Mouse (Mus musculus): ENCODE data around the gene Ppp1r12a. TPM values are rescaled to one million over a fixed set of nuclear protein-coding genes. Genes with fewer than 3 reads are reported as not detected.

The Ppp1r12a gene
- polyA plus RNA-seq, 1 experiment: 18.5 TPM

- TF ChIP-seq TCF12 (IDR thresholded peaks at IDR 0.05; ENCODE audit: insufficient read depth, poor library complexity, severe bottlenecking) (no peak), MYOD1 (IDR thresholded peaks at IDR 0.05; ENCODE audit: control insufficient read depth in 1 of 3, insufficient read length in 2 of 3, low read depth in 2 of 3) (no peak), USF1 (IDR thresholded peaks at IDR 0.05; ENCODE audit: low read depth) (no peak), MAX (IDR thresholded peaks at IDR 0.05; ENCODE audit: low read depth) (no peak), REST (IDR thresholded peaks at IDR 0.05; ENCODE audit: insufficient read depth, insufficient read length) (no peak), SRF (IDR thresholded peaks at IDR 0.05; ENCODE audit: control insufficient read depth, insufficient read length, low read depth) (no peak), POLR2AphosphoS2 (IDR thresholded peaks at IDR 0.05; ENCODE audit: insufficient read length, low read depth) (no peak), E2F4 (IDR thresholded peaks at IDR 0.05; ENCODE audit: insufficient read depth) (no peak), POLR2A (IDR thresholded peaks at IDR 0.05; ENCODE audit: insufficient read length, low read depth) (no peak), TCF3 (IDR thresholded peaks at IDR 0.05; ENCODE audit: insufficient read length, low read depth) (no peak), MYOG (IDR thresholded peaks at IDR 0.05; ENCODE audit: control insufficient read depth in 1 of 3, insufficient read depth in 1 of 3, insufficient read length in 2 of 3, low read depth in 2 of 3) (no peak), CEBPB (IDR thresholded peaks at IDR 0.05; ENCODE audit: insufficient read depth, poor library complexity, severe bottlenecking) (no peak)
Observed at GRCm38 (mm10) chr10:108224413-108224812, 62.4 kb downstream of the Ppp1r12a start.

DNA sequence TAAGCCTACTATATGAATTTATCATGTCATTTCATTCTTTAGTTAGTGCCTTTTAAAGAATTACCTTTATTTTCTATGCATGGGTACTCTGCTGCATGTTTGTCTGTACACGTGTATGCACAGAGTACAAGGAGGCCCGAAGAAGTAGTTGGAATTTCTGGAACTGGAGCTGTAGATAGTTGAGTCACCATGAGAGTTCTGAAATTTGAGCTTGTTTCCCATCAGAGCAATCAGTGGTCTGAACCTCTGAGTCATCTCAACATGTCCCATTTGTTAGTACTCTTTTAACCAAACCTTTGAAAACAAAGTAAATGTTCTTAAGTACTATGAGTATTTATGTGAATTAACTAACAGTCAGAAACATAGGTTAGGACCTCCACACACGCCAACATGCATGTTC lies 75.1 kb downstream of the Ppp1r12a start:
- H3K36me3 ChIP-seq (ENCODE audit: control insufficient read depth, insufficient read depth): peaks cover 39% of the 10 kb centered on the region
- H3K79me2 ChIP-seq (ENCODE audit: control insufficient read depth, insufficient read depth): peaks cover 24% of the 10 kb centered on the region
- H3K4me2 ChIP-seq (ENCODE audit: low read depth): no peak overlapping the region
- H3K4me3 ChIP-seq: no peak overlapping the region
- no peaks in the 10 kb centered on the region for H3K27me3 ChIP-seq (ENCODE audit: control insufficient read depth, insufficient read depth, insufficient read length)
- H3ac ChIP-seq (ENCODE audit: control insufficient read depth, insufficient read length): no peak overlapping the region
- TF ChIP-seq SRF (IDR thresholded peaks at IDR 0.05; ENCODE audit: control insufficient read depth, insufficient read length, low read depth): no peak
- TF ChIP-seq MAX (IDR thresholded peaks at IDR 0.05; ENCODE audit: low read depth): no peak
- TF ChIP-seq CEBPB (IDR thresholded peaks at IDR 0.05; ENCODE audit: insufficient read depth, poor library complexity, severe bottlenecking): no peak
- no peak for TF ChIP-seq MYOD1 (IDR thresholded peaks at IDR 0.05; ENCODE audit: control insufficient read depth in 1 of 3, insufficient read length in 2 of 3, low read depth in 2 of 3)
- TF ChIP-seq MYOG (IDR thresholded peaks at IDR 0.05; ENCODE audit: control insufficient read depth in 1 of 3, insufficient read depth in 1 of 3, insufficient read length in 2 of 3, low read depth in 2 of 3): no peak
- TF ChIP-seq POLR2A (IDR thresholded peaks at IDR 0.05; ENCODE audit: insufficient read length, low read depth): no peak
- no peak for TF ChIP-seq USF1 (IDR thresholded peaks at IDR 0.05; ENCODE audit: low read depth)
- TF ChIP-seq TCF12 (IDR thresholded peaks at IDR 0.05; ENCODE audit: insufficient read depth, poor library complexity, severe bottlenecking): no peak
- TF ChIP-seq E2F4 (IDR thresholded peaks at IDR 0.05; ENCODE audit: insufficient read depth): no peak
- TF ChIP-seq REST (IDR thresholded peaks at IDR 0.05; ENCODE audit: insufficient read depth, insufficient read length): no peak
- TF ChIP-seq TCF3 (IDR thresholded peaks at IDR 0.05; ENCODE audit: insufficient read length, low read depth): no peak
- TF ChIP-seq POLR2AphosphoS2 (IDR thresholded peaks at IDR 0.05; ENCODE audit: insufficient read length, low read depth): no peak

More at GRCm38 (mm10) chr10:108224413-108224812, 62.4 kb downstream of the Ppp1r12a start:
- no peak overlapping the region for H3K4me3 ChIP-seq
- peaks cover 5% of the 10 kb centered on the region for H3K36me3 ChIP-seq (ENCODE audit: control insufficient read depth, insufficient read depth)
- no peak overlapping the region for H3K4me2 ChIP-seq (ENCODE audit: low read depth)
- no peaks in the 10 kb centered on the region for H3K27me3 ChIP-seq (ENCODE audit: control insufficient read depth, insufficient read depth, insufficient read length)
- no peak overlapping the region for H3ac ChIP-seq (ENCODE audit: control insufficient read depth, insufficient read length)
- H3K79me2 ChIP-seq (ENCODE audit: control insufficient read depth, insufficient read depth): peaks cover 25% of the 10 kb centered on the region

- H3K27me3 ChIP-seq (ENCODE audit: control insufficient read depth, insufficient read depth, insufficient read length): no peaks in the 10 kb centered on the region
- H3K36me3 ChIP-seq (ENCODE audit: control insufficient read depth, insufficient read depth): peaks cover 44% of the 10 kb centered on the region
Observed at GRCm38 (mm10) chr10:108239061-108239460, 77.1 kb downstream of the Ppp1r12a start.

GRCm38 (mm10) chr10:108250710-108251109 lies 88.7 kb downstream of the Ppp1r12a start:
- Histone ChIP-seq H3K79me2 (ENCODE audit: control insufficient read depth, insufficient read depth) (no peaks in the 10 kb centered on the region), H3K36me3 (ENCODE audit: control insufficient read depth, insufficient read depth) (peaks cover 23% of the 10 kb centered on the region), H3ac (ENCODE audit: control insufficient read depth, insufficient read length) (no peak overlapping the region), H3K4me2 (ENCODE audit: low read depth) (no peak overlapping the region), H3K4me3 (no peak overlapping the region), H3K27me3 (ENCODE audit: control insufficient read depth, insufficient read depth, insufficient read length) (no peaks in the 10 kb centered on the region)
- TF ChIP-seq MYOD1 (IDR thresholded peaks at IDR 0.05; ENCODE audit: control insufficient read depth in 1 of 3, insufficient read length in 2 of 3, low read depth in 2 of 3): no peak
- TF ChIP-seq USF1 (IDR thresholded peaks at IDR 0.05; ENCODE audit: low read depth): no peak
- TF ChIP-seq SRF (IDR thresholded peaks at IDR 0.05; ENCODE audit: control insufficient read depth, insufficient read length, low read depth): no peak
- TF ChIP-seq CEBPB (IDR thresholded peaks at IDR 0.05; ENCODE audit: insufficient read depth, poor library complexity, severe bottlenecking): no peak
- no peak for TF ChIP-seq POLR2A (IDR thresholded peaks at IDR 0.05; ENCODE audit: insufficient read length, low read depth)
- TF ChIP-seq E2F4 (IDR thresholded peaks at IDR 0.05; ENCODE audit: insufficient read depth): no peak
- no peak for TF ChIP-seq POLR2AphosphoS2 (IDR thresholded peaks at IDR 0.05; ENCODE audit: insufficient read length, low read depth)
- no peak for TF ChIP-seq MAX (IDR thresholded peaks at IDR 0.05; ENCODE audit: low read depth)
- no peak for TF ChIP-seq TCF3 (IDR thresholded peaks at IDR 0.05; ENCODE audit: insufficient read length, low read depth)

More at GRCm38 (mm10) chr10:108239061-108239460, 77.1 kb downstream of the Ppp1r12a start:
- TF ChIP-seq SRF (IDR thresholded peaks at IDR 0.05; ENCODE audit: control insufficient read depth, insufficient read length, low read depth): no peak
- no peak overlapping the region for H3K4me3 ChIP-seq
- H3K4me2 ChIP-seq (ENCODE audit: low read depth): no peak overlapping the region
- peaks cover 24% of the 10 kb centered on the region for H3K79me2 ChIP-seq (ENCODE audit: control insufficient read depth, insufficient read depth)
- H3ac ChIP-seq (ENCODE audit: control insufficient read depth, insufficient read length): no peak overlapping the region

GRCm38 (mm10) chr10:108251181-108251580 lies 89.2 kb downstream of the Ppp1r12a start:
- TF ChIP-seq CEBPB (IDR thresholded peaks at IDR 0.05; ENCODE audit: insufficient read depth, poor library complexity, severe bottlenecking) (no peak), POLR2AphosphoS2 (IDR thresholded peaks at IDR 0.05; ENCODE audit: insufficient read length, low read depth) (no peak), E2F4 (IDR thresholded peaks at IDR 0.05; ENCODE audit: insufficient read depth) (no peak), TCF12 (IDR thresholded peaks at IDR 0.05; ENCODE audit: insufficient read depth, poor library complexity, severe bottlenecking) (no peak), SRF (IDR thresholded peaks at IDR 0.05; ENCODE audit: control insufficient read depth, insufficient read length, low read depth) (no peak)
- no peaks in the 10 kb centered on the region for H3K79me2 ChIP-seq (ENCODE audit: control insufficient read depth, insufficient read depth)
- H3K4me2 ChIP-seq (ENCODE audit: low read depth): no peak overlapping the region
- peaks cover 28% of the 10 kb centered on the region for H3K36me3 ChIP-seq (ENCODE audit: control insufficient read depth, insufficient read depth)
- H3K4me3 ChIP-seq: no peak overlapping the region
- no peak overlapping the region for H3ac ChIP-seq (ENCODE audit: control insufficient read depth, insufficient read length)
- H3K27me3 ChIP-seq (ENCODE audit: control insufficient read depth, insufficient read depth, insufficient read length): no peaks in the 10 kb centered on the region

Measured in myocyte (in vitro differentiated cells).